Mouse (Mus musculus) left cerebral cortex, adult 11 months (tissue): ENCODE data around the gene Hipk2.

Experiments
- DNase-seq: peaks from one replicate; pipeline ENCODE4 v3.0.0; 2022; ENCODE audit warnings: low spot score

Gene Hipk2

DNA sequence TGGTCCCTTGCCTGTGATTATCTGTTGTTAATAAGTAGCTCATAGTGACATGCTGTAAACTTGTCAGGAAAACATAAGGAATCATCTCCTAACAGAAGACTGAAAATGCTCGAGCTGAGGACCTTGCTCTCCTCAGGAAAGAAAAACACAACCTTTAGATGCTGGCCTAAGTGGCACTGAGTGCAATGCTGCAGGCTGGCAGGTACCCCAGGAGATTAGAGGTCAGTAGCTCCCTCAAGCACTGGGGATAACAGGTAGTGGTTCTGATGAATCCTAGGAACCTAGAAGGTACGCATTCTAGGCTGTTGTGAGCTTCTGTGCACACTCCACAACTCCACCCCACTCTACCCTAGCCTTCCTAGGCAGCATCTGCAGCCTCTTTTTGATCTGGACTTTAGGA is 9.2 kb downstream of the Hipk2 start:
- DNase-seq = no peak

DNA sequence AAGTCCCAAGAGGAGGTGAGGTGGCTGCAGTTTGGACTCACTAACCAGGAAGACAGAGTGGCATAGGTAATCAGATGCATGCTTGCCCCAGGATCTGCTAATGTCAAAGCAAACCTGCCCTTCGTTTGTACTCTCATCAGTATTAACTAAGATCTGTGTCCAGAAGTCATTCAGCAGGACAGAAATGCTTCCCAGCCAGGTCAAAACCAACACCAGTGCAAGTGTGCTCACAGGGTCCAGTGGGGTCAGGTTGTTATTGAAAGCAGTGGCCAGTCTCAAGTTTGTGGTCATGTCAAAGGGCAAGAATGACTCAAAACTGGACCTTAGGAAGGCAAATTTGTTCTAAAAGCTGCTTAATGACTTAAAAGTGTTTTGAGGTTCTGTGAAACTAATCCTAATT is 9.6 kb downstream of the Hipk2 start:
- no peak for DNase-seq

DNA sequence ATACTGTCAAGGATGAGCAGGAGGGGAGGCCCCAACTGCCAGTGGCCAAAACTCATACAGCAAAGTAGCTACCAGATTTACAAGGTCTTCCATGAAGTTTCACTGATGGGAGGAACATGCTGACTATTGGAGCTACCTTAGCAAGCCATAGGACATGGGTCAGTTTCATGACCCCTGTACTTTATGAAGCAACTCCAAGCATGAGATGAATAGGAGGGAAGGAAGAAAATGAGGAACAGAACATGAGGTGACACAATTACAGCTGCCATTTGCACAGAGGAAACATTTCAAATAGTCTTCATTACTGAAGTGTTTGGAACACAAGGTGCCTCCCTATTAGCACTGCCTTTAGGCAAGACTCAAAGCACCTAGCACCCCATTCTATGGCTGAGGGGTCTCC is 10.2 kb downstream of the Hipk2 start:
- no peak for DNase-seq

DNA sequence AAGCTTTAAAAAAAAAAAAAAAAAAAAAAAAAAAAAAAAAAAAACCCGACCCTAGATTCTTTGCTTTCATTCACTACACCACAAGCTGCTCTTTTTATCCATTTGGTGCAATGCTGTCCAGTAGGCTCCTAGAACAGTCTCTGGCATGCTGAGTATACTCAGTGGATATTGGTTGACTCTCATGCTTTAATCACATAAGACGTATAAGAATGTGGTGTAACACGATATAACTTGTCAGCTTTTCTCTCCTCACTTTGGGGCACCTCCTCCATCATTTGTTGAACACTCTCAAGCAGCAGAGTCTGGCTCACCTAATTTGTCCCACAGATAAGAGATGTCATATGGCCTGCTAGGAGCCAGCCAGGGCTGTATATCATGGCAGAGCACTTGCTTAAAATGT is 12.4 kb downstream of the Hipk2 start:
- no peak for DNase-seq

DNA sequence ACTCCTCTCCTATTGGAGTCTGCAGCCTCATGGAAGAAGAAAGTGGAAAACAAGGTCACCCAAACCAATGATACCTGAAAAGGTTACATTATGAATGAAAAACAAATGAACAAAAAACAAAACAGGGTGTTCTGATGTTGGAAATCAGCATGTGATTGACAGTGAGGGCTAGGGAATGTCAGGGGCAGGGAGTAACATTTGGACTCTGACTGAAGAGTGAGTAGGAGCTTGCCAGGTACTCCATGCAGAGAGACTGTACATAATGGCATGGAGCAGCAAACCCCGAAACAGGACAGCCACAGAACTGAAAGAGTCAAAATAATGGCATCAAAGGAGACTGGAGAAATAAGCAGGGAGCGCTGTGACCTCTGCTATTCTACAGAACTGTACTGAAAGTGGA is 15.7 kb downstream of the Hipk2 start:
- no peak for DNase-seq

DNA sequence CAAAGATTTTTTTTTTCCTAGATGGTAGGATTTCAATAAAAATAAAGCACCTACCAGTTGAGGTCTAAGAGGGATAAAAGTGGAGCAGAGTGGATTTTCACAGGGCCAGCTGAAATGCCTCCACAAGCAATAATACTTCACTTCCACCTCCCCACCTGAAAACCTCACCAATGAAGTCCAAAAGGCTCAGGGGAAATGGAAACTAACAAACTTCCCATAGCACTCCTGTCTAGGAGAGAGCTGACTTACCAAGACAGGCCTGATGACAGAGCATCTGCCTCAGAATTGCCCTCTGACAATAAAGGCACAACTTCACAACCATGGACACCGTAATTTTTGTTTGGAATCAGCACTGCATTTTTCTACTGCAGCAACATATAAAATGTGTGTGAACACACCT is 16.1 kb downstream of the Hipk2 start:
- DNase-seq = no peak

DNA sequence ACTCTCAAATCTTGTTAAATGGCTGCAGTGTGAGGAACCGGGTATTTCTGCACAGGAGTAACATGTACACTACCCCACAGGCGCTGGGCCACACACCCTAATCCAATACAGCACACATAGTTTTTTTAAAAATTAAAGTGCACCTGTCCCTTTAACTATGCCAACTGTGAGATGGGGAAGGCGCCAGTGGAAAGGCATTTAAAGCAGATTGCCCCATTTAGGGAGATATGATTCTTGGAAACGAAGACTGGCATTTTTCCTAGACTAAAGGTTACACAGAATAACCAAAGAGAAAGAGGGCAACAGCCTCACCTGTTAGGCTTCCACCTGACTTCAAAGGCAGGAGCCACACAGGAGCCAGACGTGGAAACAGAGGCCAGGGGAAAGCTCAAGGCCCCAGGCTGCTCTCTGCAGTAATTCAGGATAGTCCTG is 22.4 kb downstream of the Hipk2 start:
- no peak for DNase-seq

DNA sequence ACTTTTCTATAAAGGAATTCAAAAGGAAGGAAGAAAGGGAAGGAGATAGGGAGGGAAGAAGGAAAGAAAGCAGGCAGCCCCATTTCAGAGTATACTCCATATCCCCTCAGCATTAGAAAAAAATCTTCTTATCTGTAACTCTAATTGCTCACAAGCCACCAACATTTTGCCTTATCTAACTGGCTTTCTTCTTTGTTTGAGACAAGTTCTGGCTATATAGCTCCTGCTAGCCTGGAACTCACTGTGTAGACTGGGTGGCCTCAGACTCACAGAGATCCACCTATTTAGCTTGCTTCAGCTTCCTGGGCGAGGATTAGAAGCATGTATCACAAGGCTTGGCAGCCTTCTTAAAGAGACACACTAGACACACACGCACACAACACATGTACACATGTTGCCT is 24.2 kb downstream of the Hipk2 start:
- no peak for DNase-seq

DNA sequence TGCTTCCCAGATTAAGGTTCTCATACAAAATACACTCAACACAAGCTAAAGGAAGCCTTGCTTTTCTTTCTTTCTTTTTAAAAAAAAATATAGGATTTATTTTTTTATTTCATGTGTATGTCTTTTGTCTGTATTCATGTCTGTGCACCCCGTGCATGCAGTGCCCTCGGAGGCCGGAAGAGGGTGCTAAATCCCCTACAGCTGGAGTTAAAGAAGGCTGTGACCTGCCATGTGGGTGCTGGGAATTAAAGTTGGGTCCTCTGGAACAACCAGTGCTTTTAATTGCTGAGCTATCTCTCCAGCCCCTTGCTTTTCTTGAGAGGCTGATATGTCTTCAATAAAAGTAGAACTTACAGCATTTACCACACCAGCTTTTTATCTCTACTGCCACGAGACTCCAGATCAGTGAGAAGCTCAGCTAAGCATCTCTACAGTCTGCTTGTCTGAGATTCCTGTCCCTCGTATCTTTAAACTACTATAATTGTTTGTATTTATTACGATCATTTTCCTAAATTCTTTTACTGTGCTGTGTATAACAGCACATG is 25.2 kb downstream of the Hipk2 start:
- DNase-seq = no peak

DNA sequence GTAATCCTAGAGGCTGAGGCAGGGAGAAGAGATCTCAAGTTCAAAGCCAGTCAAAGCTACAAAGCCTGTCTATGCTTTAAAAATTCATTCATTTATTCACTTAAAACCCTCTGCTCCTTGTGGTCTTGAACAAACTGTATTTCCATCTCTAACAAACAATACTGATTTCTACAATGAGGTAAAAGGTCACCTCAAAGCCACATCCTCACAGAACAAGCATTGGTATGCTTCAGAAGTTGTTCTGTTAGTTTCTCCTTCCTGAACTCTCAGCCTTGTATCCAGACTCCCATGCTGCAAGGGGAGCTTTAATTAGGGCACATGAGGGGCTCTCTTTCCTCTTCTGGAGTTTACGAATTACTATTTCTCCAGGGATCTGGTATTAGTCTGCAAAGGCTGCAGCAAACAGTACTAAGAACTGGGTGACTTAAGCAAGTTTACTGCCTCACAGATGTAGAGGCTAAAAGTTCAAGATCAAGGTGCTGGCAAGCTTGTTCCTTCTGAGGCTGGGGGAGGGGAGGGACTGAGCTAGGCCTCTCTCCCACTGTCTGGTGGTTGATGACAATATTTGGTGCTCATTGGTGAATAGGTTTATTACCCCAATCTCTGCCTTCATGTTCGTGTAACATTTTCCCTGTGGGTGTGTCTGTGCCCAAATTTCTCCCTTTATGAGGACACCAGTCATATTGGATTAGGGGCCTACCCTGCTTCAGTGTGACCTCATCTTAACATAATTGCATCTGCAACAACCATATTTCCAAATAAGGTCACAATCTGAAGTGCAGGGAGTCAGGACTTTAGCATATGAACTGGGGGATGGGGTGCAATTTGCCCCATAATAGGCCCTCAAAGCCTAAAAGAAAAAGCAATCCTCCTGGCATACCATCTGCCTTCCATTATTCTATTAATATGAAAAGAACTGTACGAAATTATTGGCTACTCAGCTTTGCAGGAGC is 27.7 kb downstream of the Hipk2 start:
- DNase-seq = no peak

DNA sequence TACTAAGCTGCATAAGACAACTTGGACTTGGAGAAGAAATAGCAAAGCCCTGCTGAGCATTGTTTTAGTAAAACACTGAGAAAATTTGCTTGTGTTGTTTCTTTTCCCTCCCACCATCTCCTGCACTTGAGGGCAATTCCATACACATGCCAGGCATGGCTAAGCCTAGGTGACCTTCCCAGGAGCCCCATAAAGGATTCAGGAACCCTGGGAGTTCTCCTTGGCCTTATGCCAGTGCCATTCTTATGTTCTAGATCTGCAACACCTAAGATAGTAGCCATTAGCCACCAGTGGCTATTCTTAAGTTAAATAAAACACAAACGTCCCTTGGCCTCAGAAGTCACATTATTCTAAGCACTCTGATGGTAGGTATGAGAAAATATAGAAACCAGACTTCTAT is 28.5 kb downstream of the Hipk2 start:
- DNase-seq = no peak

DNA sequence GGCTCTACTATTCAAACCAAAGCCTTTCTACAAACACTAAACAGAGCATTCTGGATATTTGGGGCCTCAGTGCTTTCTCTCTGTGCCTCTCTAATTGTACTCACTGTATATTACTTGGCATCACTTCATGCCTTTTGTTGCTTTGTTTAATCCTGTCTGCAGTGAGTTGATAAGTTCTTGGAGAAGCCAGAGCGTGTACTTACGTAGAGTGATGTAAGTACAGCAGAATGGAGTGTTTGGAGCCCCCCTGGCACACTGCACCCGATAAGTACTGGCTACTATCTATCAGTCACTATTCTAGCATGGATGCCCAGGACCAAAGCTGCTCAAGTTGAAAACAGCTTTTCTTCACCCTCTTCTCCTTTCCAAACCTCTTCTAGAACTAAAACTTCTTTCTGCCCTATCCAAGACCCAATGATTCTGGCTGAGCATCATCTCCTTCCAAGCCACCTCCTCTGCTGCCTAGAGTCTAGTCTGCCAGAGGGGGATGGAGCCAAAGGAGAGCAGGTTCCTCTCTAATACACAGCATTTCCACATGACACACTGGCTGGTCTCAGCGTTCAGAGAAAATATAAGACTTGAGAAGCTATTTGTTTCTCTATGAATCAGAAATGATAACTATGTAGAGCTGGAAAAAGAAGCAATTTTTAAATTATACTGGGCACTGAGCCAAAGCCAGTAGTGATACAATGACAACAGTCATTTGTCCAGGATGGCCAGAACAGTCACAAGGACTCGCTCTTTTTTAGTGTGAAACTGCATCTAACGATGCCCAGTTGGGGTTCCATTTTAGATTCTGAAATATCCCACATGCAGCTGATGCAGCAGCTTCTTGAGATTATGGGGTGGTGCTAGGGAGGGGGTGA is 29.4 kb downstream of the Hipk2 start:
- DNase-seq = no peak

DNA sequence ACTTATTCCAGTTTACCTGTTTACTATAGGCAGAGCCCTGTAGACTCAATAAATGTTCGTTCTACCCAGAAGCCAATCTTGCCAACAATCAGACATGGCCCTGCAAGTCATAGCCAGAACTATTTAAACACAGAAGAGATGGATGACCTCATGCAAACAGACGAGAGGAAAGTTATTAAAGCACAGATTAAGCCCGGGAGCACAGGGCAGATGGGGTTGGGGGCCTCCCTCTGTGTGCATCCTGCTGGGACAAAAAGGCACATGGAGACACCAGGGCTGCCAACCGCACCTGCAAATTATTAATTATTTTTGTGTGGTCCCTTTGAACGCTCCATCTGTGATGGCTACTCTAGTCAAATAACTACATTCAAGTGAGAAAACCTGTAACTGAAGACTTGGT is 30.1 kb downstream of the Hipk2 start:
- DNase-seq = no peak

DNA sequence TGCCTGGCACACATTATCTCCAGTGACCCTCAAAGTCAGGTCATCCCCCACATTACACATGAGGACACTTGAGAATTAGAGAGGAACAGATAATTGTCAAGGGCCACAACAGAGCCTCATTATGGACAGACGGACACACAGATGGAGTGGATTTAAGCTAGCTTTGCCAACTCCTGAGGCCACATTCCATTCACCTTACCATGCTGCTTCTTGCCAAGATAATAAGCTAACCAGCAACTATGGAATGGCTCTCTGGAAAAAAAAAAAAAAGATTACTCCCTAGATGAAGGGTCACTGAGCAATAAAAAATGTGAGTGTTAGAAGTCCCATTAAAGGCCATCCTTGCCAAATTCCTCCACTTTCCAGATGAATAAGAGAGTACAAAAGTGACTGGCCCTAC is 30.8 kb downstream of the Hipk2 start:
- DNase-seq = no peak

DNA sequence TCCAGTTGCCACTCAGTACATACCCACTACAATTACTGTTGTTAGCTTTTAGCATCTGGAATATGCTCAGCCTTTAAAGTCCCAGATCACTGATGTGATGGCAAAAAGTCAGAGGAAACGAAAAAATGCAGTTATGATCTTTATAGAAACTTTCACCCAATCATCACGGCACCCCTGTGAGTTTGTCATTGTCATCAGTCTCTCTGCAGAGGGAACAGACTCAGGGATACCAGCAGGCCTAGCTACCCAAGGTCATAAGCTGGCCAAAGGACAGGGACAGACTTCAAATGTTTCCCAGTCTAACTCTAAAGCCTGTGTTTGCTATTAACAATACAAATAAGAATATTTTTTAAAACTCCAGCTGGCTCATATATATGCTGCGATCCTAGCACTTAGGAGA is 34.4 kb downstream of the Hipk2 start:
- DNase-seq = no peak

DNA sequence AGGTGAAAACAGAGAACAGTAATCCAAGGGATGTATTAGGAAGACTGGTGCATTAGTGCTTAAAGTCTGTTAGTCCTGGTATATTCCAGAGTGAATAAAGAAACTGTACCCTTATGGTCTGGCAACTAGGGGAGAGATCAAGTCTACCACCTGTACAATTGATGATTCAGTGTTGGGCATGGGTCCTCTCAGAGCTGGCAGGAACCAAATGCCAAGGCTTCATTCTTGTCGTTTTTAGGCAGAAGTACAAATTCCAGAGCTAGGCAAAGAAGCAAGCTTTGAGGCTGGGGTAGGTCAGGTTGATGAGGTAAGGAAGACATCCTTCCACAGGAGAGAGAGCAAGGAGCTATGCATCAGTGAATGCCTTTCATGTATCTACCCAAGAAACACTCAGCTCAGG is 35.2 kb downstream of the Hipk2 start:
- no peak for DNase-seq

DNA sequence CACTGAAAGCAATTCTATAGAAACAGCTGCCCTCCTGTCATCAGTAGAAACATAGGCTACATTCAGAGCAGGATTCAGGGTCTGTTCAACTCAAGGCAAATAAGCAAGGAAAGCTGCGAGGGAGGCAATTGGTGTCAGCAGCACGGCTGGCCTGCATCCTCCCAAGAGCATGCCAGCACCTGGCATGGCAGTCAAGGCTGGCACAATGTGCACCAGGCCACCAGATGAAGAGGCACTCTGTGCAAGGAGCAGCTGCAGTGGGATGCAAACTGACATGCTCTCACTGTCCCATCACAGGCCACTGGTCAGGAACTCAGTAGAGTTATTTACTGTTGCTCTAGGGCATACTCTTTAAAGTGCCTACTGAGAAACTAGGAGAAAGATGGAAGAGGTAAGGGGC is 35.6 kb downstream of the Hipk2 start:
- peak; percentile 32 for DNase-seq

DNA sequence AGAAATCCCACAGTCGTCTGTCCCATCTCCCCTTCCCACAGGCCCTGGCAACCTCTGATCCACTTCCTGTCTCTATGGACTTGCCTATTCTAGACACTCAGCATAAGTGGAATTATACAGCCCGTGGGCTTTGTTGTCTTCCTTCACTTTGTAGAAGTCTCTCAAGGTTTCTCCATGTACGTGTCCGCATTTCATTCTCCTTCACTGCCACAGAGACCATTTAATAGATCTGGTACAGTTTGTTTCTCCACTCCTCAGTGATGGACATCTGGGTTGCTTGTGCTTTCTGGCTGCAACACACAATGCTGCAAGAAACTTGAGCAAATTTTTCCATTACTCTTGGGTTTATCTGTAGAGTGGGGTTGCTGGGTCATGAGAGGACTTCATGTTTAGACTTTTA is 36.1 kb downstream of the Hipk2 start:
- no peak for DNase-seq

DNA sequence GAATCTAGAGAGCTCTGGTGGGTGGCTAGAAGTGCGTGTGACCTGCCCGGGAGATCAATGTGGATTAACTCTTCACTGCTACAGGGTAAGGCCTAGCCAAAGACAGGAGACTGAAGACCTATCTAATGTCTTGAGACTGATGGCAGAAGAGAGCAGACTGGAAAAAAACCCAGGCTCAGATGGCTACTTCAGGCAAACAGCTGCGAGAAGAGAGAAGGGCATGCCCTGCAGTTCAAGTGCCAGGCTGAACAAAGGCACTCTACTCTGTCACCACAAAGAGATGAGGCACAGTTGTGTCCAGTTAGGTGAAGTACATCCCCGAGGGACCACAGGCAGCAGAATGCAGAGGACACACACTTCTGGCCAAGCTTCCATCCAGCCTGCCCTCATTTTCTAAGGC is 37.9 kb downstream of the Hipk2 start:
- DNase-seq = no peak

DNA sequence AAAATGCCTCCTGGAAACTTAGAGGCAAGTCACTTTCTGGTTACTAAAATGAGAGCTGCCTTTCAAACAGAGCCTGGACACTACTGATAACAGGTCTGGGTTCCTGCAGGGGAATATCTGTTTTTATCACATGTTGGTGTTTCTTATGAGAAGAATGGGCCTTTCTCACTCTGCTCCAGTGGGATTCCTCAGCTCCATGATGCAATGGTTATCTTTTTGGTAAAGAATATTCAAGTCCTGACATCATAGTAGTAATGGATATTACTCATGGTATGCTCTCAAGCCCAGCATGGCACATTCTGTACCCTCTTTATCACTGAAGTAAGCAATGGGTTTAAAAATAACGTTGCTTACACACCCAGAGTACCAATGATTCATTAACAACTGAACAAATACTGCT is 40.7 kb downstream of the Hipk2 start:
- no peak for DNase-seq

DNA sequence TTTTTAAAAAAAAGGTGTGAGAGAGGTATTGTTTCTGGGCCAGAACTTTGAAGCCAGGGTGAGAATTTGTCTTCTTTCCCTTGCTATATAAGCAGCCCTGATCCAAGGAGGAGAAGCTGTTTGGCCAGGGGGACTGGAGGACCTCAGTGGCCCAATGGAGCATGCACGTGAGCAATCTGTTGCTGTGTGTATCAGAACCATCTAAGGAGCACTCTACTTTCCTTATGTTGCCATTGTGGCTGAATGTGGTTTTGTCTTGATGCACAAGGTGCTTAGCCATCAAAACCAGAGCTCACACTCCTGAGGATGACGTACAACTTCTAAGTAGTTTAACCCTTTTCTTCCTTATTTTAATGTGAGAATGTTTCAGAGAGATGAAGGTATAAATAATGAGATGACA is 41.2 kb downstream of the Hipk2 start:
- no peak for DNase-seq

DNA sequence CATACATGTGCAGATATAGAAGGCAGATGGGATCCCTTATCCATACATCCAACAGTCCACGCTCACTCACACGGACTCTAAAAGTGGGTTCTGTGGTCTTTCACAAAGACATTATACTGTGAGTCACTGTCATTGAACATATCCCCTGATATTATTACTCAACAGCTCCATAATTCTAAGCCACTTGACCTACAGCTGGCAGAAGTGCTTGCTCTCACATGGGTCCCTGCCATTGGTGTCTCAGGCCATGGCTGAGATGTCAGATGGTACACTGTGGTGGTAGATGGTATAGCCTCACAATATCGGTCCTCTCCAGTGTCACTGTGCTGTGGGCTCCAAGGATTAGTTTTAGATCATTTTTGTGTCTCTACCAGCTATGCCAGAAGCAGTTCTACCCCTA is 42.2 kb downstream of the Hipk2 start:
- no peak for DNase-seq

DNA sequence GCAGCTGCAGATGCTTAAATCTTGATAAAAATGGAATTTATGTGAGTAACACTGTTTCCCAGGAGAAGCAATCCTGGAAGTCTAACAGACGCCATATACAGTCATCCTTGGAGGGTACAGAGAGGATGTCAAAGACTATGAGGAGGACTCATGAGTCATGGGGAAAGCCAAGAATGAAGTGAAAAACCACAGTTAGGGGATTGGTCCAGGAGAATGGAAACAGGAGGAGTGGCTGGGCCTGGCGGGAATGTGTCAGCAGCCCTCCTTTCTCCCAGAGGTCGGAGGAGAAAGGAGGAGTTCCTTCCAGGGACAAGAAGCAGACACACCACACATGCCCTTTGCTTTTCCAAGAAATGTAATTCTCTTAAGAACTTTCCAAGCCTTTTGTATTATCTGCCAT is 46.5 kb downstream of the Hipk2 start:
- no peak for DNase-seq
